Mouse (Mus musculus): ENCODE measurements around the gene Cdk5r2. TPM values are rescaled to one million over a fixed set of nuclear protein-coding genes. Genes with fewer than 3 reads are reported as not detected.

Gene Cdk5r2
- total RNA-seq, 2 experiments from 2014 or later: 0.52 to 0.56 TPM

DNA sequence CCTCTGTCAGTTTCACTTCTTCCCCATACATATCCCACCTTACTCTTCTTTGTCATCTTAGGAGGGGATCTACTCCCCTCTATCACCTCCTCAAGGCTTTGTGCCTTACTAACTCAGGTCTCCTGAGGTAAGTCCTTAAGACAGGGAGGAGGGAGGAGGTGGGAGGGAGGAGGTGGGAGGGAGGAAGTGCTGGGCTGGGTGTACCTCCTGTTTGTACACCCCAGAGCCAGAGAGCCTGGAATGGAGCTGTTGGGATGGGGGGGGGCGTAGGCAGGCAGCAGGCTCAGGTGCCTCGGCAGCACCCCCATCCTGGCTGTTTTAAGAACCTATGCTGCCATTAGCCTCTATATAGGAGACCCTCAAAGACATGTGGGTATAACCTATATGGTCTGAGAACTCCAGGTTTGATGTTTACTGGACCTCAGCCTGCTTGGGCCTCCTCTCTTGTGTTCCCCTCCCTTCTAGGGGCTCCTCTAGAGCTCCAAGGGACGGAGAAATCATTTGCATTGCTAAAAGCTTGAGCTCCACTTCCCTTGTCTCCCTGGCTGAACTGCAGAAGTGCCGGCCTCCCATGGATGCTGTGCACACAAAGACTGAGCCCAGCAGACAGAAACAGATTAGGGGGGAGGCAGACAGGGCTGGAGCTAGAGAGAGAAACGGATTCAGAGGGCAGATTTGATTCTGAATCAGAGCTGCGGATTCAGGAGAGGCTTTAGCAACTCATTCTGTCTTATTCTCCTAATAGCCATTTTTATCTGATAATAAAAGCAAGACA, 3.5 kb upstream of the Cdk5r2 start:
- DNase-seq: no peak

GRCm38 (mm10) chr1:74855156-74855555, 422 bp downstream of the Cdk5r2 start:
- DNase-seq: peak; percentile 18

- DNase-seq: peak; percentile 22
These were observed 1.1 kb downstream of the Cdk5r2 start for GRCm38 (mm10) chr1:74855651-74856438.

GRCm38 (mm10) chr1:74856439-74856720, 1.6 kb downstream of the Cdk5r2 start:
- no peak for DNase-seq

- no peak for DNase-seq
These were observed 2.1 kb downstream of the Cdk5r2 start for GRCm38 (mm10) chr1:74856791-74857190.

GRCm38 (mm10) chr1:74857201-74857600, 2.5 kb downstream of the Cdk5r2 start:
- DNase-seq: no peak

DNA sequence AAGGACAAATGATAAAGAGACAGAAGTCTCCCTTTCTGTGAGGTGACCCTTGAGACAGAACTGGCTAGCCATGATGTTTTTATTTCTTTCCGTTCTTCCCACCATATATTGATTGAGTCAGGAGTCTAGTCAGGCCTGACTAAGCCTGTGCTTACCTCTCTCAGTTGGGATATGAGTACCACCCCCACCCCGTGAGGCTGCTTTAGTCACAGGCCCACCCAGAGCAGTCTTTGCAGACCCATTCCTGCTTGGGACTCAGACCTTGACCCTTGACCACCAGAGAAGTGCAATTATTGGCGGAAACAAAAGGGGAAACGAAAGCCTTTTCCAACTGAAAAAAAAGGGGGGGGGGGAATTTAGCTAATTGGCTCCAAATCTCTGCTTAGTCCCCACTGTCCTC, 2.9 kb downstream of the Cdk5r2 start:
- no peak for DNase-seq

DNA sequence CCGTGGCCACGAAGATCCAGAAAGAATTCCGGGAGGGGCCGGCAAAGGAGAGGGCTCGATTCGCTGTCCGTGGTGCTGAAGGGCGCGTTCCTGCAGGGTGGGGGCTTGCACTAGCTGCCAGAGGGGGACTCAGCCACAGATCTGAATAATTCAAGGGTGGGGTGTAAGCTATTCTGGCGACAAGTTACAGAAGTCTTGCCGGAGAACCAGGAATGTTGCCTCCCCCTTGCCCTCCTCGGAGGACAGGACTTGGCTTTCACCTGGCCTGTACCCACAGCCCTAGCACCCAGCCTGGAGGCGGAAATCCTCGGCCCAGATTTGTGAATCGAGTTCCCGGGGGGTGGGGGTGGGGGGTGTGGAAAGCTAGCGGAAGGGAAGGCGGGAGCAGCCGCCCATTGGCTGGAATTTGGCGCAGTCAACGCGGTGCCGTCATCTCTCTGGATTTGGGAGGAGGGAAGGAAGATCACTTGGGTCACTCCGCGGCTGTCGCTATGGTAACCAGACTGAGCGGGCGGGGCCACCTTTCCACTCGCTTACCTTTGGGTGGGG, 3.5 kb downstream of the Cdk5r2 start:
- DNase-seq: peak; percentile 78

DNA sequence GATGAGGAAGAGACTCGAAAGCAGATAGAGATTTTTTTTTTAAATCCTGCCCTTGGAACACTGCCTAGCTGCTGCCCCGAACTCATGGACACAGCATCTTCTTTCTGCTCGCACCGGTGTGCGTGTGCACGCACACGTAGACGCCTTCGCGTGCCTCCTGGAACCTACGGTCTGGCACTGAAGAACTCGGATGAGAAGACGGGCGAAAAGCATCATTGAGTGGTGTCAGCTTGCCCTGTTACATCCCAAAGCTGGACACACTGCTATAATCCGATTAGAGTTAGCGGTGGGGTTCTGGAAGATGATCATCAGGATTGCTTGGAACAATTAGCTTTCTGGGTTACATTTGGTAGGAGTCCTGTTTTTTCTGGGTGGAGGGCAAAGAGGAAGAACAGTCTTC, 4.1 kb downstream of the Cdk5r2 start:
- no peak for DNase-seq

GRCm38 (mm10) chr1:74859223-74859984, 4.7 kb downstream of the Cdk5r2 start:
- no peak for DNase-seq

DNA sequence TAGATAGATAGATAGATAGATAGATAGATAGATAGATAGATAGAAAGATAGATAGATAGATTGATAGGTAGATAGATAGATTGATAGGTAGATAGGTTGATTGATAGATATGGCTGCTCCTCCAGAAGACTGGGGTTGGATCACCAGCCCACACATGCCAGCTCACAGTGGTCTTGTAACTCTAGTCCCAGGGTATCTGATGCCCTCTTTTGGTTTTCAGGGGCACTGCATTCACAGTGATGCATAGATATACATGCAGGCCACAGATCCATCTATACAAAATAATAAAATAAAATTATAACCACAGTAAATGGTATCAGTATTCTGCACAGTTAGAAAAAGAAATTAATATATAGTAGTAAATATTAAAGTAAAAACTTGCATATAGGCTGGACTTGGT, 7.0 kb downstream of the Cdk5r2 start:
- DNase-seq: no peak

DNA sequence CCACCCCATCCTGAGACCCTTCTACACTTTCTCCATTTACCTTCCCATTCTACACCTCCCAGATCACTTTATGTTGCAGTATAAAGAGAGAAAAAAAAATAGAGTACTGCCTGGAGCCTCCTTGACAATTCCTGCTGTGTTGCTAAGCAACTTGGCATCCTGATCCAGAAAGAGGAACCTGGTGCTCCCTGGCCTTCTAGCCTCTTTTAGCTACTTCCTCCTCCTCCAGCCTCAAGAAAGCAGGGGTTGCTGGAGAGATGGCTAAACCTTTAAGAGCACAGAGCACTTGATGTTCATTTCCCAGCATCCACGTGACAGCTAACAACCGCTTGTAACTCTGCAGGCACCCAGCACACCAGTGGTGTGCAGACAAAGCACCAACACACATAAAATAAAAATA, 17.5 kb downstream of the Cdk5r2 start:
- no peak for DNase-seq

- DNase-seq: no peak
These were observed 22.5 kb downstream of the Cdk5r2 start for GRCm38 (mm10) chr1:74877199-74877598.

GRCm38 (mm10) chr1:74880785-74881360, 26.1 kb downstream of the Cdk5r2 start:
- peak; percentile 74 for DNase-seq

DNA sequence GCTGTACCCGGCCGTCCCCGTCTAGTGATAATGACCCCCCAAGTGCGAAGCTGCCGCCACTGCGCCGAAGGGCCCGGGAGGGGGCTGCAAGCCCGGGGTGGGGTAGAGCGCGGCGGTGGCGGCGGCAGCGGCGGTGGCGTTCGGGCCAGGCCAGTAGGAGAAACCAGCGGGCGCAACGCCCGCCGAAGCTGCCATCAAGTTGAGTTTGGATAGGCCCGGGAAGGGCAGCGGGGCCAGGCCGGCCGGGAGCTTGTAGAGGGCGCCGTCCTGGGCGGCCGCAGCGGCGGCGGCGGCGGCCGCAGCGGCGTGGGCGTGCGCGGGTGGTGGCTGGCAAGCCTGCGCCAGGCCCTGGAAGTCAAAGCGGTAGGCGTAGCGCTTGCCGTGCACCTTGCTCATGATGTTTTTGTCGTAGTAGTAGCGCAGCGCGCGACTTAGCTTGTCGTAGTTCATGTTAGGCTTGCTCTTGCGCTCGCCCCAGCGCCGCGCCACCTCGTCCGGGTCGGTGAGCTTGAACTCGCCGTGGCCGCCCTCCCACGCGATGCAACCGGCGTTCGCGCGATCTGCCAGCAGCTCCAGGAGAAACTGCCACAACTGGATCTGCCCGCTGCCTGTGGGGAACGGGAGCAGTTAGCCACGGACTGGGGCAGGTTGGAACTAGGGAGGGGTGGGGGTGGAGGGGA, 27.5 kb downstream of the Cdk5r2 start:
- DNase-seq: no peak

DNA sequence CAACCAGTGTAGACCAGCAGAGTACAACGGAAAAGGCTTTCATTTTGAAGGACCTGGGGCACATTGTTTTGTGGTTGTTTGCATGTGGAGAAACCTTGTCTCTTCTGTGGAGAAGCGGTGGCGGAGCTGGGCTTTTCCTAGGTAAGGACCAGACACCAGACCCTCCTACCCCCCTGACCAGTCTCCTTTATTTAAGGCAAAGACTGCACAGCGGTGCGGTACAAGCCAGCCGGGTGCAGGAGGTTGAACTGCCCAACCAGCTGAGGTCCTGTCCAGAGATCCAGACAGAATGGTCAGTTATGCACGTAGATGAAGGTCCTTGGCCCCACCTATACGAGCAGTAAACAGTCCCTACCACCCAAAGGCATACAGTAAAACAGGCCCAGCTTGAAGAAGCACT, 28.1 kb downstream of the Cdk5r2 start:
- no peak for DNase-seq

DNA sequence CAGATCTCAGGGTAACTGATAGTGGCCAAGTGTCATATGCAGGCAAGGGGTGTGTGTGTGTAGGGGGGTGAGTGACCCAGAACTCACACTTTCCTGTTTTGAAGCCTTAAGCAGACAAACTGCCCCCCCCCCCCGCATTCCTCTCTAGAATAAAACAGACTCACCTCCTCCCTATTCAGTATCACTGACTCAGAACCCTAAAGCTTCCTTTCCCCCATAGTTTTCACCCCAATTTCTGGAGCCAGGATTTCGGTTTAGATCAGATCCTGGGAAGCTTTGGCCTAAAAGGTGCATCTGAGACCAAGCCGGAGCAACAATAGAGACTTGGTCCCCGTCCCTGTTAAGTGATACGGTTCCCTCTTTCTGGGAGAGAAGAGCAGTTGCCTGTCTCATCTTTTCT, 28.7 kb downstream of the Cdk5r2 start:
- no peak for DNase-seq

- no peak for DNase-seq
These were observed 29.7 kb downstream of the Cdk5r2 start for GRCm38 (mm10) chr1:74884196-74885141.

DNA sequence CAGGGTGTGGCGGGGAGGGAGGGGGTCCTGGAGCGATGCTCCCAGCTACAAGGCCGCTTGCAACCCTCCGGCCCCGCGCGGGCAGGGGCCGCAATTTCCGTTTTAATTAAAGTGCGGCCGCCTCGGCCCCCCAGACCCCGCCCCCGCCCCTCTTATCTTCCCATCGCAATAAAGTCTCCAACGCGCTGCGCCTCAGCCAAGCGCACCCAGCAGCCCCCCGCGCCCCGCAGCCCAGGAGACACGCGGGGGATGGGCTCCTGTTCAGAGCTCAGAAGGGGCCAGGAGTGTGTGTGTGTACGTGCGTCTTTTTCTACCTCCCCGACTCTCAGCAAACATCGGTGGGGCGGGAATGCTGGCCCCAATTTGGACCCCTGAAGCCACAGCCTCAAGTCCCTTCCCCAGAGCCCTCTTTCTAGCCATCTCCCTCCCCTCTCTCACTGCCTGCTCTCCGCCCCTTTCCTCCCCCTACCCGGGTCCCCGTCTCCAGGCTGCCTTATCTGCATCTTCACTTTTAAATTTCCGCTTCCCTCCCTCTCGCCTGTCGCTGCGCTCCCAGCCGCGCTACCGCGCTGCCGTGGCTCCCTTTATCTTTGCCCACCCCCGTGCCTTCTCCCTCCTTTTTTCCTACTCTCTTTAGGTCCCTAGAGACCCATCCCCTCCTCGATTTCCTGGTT, 30.8 kb downstream of the Cdk5r2 start, which contains the start of gene Fev:
Gene Fev, minus strand, starts transcription at position 51 of the 674 bp plus-strand sequence.
- no peak for DNase-seq

- DNase-seq: peak; percentile 36
These were observed 36.8 kb downstream of the Cdk5r2 start for GRCm38 (mm10) chr1:74891513-74891912.
